Mouse (Mus musculus): ENCODE results near the gene Cdkl5.

DNA sequence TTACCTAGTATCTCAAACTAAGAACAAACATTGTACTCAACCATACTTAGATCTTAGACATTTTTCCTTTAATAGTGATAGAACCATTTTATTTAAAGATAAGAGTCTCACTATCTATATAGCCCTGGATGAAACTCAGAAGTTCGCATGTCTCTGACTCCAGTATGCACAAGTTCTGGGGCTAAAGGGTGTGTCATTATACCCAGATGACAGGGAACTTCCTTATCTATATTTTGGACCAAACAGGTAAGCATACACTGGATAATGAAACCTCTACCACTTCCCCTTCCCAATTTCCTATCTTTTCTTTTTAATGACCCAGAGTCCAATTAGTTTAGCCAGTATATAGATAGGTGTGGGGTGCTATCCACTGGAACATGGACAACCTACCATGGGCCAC is 65.6 kb downstream of the Cdkl5 start:
- TF ChIP-seq CTCF (IDR thresholded peaks at IDR 0.05; ENCODE audit: control insufficient read depth, insufficient read depth, insufficient read length) (no peak), USF1 (IDR thresholded peaks at IDR 0.05; ENCODE audit: low read depth) (no peak), MYOD1 (IDR thresholded peaks at IDR 0.05; ENCODE audit: control insufficient read depth, insufficient read length, low read depth) (no peak), MYOG (IDR thresholded peaks at IDR 0.05; ENCODE audit: control insufficient read depth, extremely low read depth, insufficient read length) (no peak), MAX (IDR thresholded peaks at IDR 0.05) (no peak), FOSL1 (IDR thresholded peaks at IDR 0.05; ENCODE audit: insufficient read depth, low read length, poor library complexity, severe bottlenecking) (no peak), CEBPB (IDR thresholded peaks at IDR 0.05; ENCODE audit: low read depth) (no peak)
